Mouse (Mus musculus): ENCODE results near the gene Arvcf. TPM values are rescaled to one million over a fixed set of nuclear protein-coding genes. Genes with fewer than 3 reads are reported as not detected.
A peak's percentile ranks its signal among the peaks of the same experiment; 100 is the strongest.

Gene Arvcf
- polyA plus RNA-seq, 1 experiment from 2014 or later: 116 TPM

DNA sequence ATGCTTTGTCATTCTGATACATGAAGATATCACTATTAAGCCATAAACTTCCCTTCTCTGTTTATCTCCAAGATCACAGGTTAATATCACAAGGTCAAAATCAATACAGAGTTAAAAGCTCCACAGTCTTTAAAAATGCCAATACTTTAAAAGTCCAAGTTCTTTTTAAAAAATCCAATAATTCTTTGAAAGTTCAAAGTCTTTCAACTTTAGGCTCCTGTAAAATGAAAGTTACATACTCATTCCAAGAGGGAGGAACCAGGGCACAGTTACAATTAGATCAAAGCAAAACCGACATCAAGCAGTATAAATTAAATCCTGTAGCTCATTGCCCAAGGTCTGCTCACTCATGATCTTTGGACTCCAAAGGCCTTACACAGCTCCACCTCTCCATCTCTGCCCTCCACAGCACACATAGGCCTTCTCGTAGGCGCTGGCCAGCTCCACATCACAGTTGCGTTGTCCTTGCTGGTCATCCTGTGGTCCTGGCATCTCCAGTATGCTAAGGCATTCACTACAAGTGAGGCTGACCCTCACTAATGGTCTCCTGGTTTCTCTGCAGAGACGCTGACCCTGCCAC lies 85.4 kb downstream of the Arvcf start:
- no peak for DNase-seq (ENCODE audit: extremely low spot score, low spot score)
- Histone ChIP-seq H3K9me3 (no peaks in the 10 kb centered on the region), H3K27ac (no peak overlapping the region), H3K4me3 (no peak overlapping the region), H3K4me1 (no peaks in the 10 kb centered on the region), H3K27me3 (ENCODE audit: poor library complexity, severe bottlenecking) (no peaks in the 10 kb centered on the region), H3K36me3 (replicated peaks) (peaks cover 48% of the 10 kb centered on the region)
- WGBS: 96% methylated on average over 5 of the region's 5 CpGs

DNA sequence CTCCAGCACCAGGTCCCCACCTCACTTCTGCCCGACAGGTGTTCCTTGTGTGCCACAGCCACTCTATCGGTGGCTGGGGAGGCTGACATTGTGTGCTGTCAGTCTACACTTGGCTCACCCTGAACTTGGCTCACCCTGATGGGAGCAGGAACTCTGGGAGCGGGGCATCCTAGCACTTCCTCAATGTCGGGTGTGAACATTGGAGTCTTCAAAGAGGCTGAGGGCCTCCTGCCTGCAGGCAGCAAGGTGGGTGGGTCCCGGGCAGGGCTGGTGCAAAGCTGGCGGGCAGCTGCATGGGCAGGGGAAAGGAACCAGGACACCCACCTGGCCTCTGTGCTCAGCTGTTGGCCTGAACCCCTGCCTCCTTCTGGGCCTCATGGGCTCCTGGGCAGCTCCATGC lies 88.1 kb downstream of the Arvcf start:
- peaks cover 61% of the 10 kb centered on the region for H3K36me3 ChIP-seq (replicated peaks)
- H3K4me3 ChIP-seq: no peak overlapping the region
- DNase-seq (ENCODE audit: extremely low spot score, low spot score): no peak
- no peaks in the 10 kb centered on the region for H3K4me1 ChIP-seq
- 86% methylated on average over 6 of the region's 6 CpGs for WGBS
- no peaks in the 10 kb centered on the region for H3K9me3 ChIP-seq
- no peaks in the 10 kb centered on the region for H3K27me3 ChIP-seq (ENCODE audit: poor library complexity, severe bottlenecking)
- H3K27ac ChIP-seq: no peak overlapping the region

DNA sequence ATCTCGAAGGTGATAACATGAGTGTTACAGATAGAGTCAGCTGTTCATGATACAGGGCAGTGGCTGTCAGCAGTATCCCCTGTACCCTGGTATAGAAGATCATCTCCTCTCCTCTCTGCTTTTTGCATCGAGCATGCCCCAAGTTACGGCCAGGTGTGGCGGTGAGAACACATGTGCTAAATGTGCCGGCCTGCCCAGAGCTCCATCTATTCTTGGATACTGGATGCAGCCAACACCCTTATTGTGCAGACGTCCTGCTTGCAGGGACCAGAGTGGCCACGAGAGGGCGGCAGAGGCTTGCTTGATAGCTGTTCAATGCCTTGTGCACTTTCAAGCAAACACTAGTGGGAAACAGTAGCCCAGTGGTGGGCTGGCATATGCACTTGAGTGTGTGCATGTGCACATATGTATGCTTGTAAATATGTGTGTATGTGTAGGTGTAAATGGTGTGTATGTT lies 95.4 kb downstream of the Arvcf start:
- Histone ChIP-seq H3K9me3 (no peaks in the 10 kb centered on the region; the same call in 1 of the 2 replicates), H3K4me1 (no peaks in the 10 kb centered on the region), H3K36me3 (replicated peaks) (peaks cover 43% of the 10 kb centered on the region), H3K27me3 (ENCODE audit: poor library complexity, severe bottlenecking) (no peaks in the 10 kb centered on the region), H3K4me3 (no peak overlapping the region), H3K27ac (no peak overlapping the region)
- 29% methylated on average over 8 of the region's 8 CpGs for WGBS
- DNase-seq (ENCODE audit: extremely low spot score, low spot score): peak; percentile 93

DNA sequence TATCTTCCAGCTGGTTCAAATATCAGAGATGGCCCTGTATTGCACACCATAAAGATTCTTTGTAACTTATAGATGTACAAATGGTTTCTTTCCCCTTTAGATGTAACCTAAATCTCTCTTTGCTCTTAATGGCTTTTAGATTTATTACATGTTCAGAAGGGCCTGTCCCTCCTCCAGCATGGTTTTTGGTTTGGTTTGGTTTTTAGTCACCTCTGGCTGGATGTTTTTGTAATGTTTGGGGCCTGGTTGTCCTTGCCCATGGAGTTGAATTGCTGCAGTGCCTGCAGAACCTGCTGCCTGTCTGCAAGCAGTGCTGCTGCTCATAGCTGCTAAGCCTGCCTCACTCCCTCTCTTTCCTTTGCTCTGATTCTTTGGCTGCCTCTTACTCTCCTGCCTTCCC lies 99.3 kb downstream of the Arvcf start:
- Histone ChIP-seq H3K27ac (0 out of 2 replicates have a peak overlapping the region, but pooled peaks have one; percentile 0), H3K27me3 (ENCODE audit: poor library complexity, severe bottlenecking) (no peaks in the 10 kb centered on the region)
- DNase-seq (ENCODE audit: extremely low spot score, low spot score): no peak

DNA sequence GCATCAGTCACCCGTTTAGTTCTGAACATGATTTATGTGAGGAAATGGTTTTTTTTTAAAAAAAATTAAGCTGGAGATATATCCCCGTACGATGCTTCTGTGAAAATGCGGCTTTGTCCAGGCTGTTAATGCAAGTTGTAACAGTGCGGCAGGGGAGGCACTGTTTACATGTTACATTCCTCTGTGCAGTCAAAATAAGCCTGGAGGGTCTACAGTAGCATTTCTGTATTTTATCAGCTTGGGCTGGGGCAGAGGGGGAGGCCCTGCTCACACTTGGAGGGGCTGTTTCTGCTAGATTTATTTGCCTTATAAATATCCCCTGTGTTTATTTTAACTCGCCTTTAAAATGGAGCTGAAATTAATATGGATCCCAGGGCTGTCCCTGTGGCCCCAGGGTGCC lies 100.1 kb downstream of the Arvcf start:
- H3K27ac ChIP-seq: no peak overlapping the region
- peaks cover 7% of the 10 kb centered on the region for H3K4me1 ChIP-seq
- no peaks in the 10 kb centered on the region for H3K27me3 ChIP-seq (ENCODE audit: poor library complexity, severe bottlenecking)
- H3K4me3 ChIP-seq: no peak overlapping the region
- H3K9me3 ChIP-seq: no peaks in the 10 kb centered on the region; the same call in 1 of the 2 replicates
- peaks cover 36% of the 10 kb centered on the region for H3K36me3 ChIP-seq (replicated peaks)
- no peak for DNase-seq (ENCODE audit: extremely low spot score, low spot score)
- WGBS: 89% methylated on average over 6 of the region's 6 CpGs

More for the DNA sequence above, 99.3 kb downstream of the Arvcf start:
- peaks cover 36% of the 10 kb centered on the region for H3K36me3 ChIP-seq (replicated peaks)
- H3K4me3 ChIP-seq: no peak overlapping the region
- no peaks in the 10 kb centered on the region; the same call in 1 of the 2 replicates for H3K9me3 ChIP-seq
- peaks cover 7% of the 10 kb centered on the region for H3K4me1 ChIP-seq

DNA sequence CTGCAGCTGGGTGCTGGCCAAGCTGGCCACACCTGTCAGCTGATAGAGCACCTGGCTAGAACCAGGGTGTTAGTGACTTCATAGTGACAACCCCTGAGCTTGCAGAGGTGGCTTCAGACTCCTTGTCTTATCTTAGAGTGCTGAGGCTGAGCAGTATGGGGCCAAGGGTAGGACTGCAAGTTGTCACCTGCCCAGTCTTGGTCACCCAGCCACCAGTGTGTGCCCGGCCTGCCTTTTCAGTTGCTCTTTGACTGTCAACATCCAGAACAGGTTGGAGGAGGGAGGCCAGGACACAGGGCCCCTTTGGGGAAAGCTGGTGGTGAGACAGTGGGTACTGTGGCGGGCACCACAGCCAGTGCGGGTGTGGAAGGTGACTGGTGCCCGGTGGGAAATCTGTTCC lies 101.0 kb downstream of the Arvcf start:
- Histone ChIP-seq H3K27ac (no peak overlapping the region), H3K9me3 (no peaks in the 10 kb centered on the region; the same call in 1 of the 2 replicates), H3K36me3 (replicated peaks) (peaks cover 34% of the 10 kb centered on the region), H3K4me3 (no peak overlapping the region), H3K4me1 (peaks cover 16% of the 10 kb centered on the region), H3K27me3 (ENCODE audit: poor library complexity, severe bottlenecking) (no peaks in the 10 kb centered on the region)
- no peak for DNase-seq (ENCODE audit: extremely low spot score, low spot score)
- WGBS: 93% methylated on average over 4 of the region's 4 CpGs

DNA sequence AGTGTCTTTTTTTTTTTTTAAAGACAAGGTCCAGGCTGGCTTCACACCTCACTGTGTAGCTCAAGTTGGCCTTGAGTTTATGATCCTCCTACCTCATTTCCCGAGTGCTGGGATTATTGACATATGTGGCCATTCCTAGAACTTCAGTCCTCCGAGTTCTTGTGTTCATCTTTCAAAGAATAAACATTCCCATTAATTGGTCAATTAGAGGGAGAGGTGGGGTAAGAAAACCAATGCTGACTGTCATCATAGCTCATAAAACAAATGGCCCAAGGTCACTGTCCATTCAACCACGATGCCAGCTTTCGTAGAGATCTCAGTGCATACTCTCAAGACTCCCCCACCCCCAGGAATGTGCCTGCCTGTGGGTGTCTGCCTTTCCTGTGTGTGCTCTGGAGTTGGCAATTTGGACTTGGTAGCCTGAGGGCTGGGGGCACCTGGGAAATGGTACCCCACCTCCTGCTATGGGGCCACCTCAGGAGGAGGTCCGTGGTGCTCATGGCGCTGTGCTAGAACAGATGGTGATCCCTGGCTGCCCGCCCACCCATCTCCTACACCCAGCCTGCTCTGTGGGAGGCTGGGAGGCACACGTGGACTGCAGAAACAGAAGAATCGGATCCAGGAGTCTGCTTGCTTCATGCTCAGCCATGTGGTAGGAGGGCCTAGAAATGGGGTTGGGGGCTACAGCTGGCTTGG lies 103.7 kb downstream of the Arvcf start:
- no peak overlapping the region for H3K27ac ChIP-seq
- H3K36me3 ChIP-seq (replicated peaks): peaks cover 26% of the 10 kb centered on the region
- peaks cover 20% of the 10 kb centered on the region for H3K4me1 ChIP-seq
- WGBS: 81% methylated on average over 9 of the region's 9 CpGs
- no peak overlapping the region for H3K4me3 ChIP-seq
- no peak for DNase-seq (ENCODE audit: extremely low spot score, low spot score)
- H3K27me3 ChIP-seq (ENCODE audit: poor library complexity, severe bottlenecking): no peaks in the 10 kb centered on the region; the same call in 1 of the 2 replicates
- H3K9me3 ChIP-seq: no peaks in the 10 kb centered on the region

DNA sequence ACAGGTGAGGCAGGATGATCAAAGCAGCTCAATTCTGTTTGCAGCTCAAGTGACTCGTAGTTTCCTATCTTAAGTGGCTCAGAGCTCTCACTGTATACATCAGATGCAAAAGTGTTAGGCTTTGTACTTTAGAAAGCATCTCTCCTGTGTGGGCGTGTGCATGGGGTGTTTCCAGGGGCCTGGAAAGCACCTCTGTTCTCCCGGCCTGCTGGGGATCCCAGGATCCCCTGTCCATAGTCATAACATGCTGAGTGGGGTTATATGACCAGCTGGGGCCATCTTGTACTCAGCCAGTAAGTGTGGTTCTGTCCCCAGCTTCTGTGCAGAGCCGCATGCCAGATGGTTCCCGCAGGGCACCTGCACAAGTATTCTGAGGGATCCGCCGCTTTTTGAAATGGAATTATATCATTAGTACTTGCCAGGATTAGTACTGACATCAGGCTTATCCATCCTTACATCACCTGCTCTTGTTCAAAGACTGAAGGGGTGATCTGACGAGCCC lies 104.4 kb downstream of the Arvcf start:
- no peak for DNase-seq (ENCODE audit: extremely low spot score, low spot score)
- H3K4me1 ChIP-seq: peaks cover 20% of the 10 kb centered on the region
- no peak overlapping the region for H3K4me3 ChIP-seq
- no peaks in the 10 kb centered on the region for H3K9me3 ChIP-seq
- WGBS: 89% methylated on average over 8 of the region's 8 CpGs
- no peak overlapping the region for H3K27ac ChIP-seq
- H3K27me3 ChIP-seq (ENCODE audit: poor library complexity, severe bottlenecking): no peaks in the 10 kb centered on the region; the same call in 1 of the 2 replicates
- peaks cover 33% of the 10 kb centered on the region for H3K36me3 ChIP-seq (replicated peaks)

DNA sequence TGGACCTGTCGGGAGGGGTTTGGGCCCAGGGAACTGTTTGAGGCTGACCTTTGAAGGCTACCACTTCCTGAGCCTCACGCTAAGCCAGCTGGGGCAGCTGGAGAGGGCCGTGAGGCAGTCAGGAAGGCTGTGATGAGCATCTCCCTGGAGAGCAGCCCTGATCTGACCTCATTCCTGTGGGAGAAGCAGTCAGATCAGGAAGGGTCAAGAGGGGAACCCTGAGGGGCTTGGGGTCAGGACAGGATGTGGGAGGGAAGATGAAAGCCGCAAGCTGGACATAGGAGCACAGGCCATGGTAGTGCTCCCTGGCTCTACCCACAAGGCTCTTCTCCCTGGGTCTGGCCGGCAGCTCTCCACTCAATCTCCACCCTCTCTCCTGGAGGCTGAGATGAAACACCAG lies 105.9 kb downstream of the Arvcf start:
- Histone ChIP-seq H3K27ac (peak overlapping the region; percentile 41; the same call in 1 of the 2 replicates), H3K27me3 (ENCODE audit: poor library complexity, severe bottlenecking) (peaks cover 10% of the 10 kb centered on the region), H3K36me3 (replicated peaks) (peaks cover 39% of the 10 kb centered on the region), H3K9me3 (no peaks in the 10 kb centered on the region), H3K4me1 (peaks cover 29% of the 10 kb centered on the region), H3K4me3 (no peak overlapping the region)
- WGBS: 51% methylated on average over 5 of the region's 5 CpGs
- DNase-seq (ENCODE audit: extremely low spot score, low spot score): no peak

DNA sequence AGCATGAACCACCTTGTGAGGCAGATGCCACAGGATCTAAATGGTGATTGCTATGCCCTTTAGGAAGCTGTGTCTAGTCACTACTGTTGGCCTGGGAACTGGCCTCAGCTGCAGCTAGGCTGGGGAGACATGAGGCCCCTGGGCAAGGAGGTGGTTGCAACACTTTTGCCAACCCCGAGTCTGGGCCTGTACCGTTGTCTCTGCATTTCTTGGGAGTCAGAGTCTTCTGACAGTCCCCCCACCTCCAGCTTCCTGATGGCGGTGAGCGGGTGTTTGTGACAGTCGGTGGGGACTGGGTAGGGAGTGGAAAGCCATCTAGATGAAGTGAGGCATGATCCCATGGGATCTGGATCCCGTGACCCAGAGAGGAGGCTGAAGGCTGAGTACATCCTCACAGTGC lies 107.4 kb downstream of the Arvcf start:
- 92% methylated on average over 6 of the region's 6 CpGs for WGBS
- Histone ChIP-seq H3K4me1 (peaks cover 44% of the 10 kb centered on the region), H3K27me3 (ENCODE audit: poor library complexity, severe bottlenecking) (peaks cover 15% of the 10 kb centered on the region), H3K27ac (no peak overlapping the region), H3K9me3 (no peaks in the 10 kb centered on the region), H3K36me3 (replicated peaks) (peaks cover 26% of the 10 kb centered on the region), H3K4me3 (no peak overlapping the region)
- no peak for DNase-seq (ENCODE audit: extremely low spot score, low spot score)

MicroRNAs within 50 kb of the gene (microRNA counts, 519-probe panel; counts per million panel counts)
- microRNA mmu-miR-185: 3,827 counts per million, percentile 75 among the panel's probes with 10 or more counts

Small RNA genes lying within 50 kb of the gene (microRNA-seq; reads per million reads assigned to microRNA genes)
- gene Gm26219 (not detected), gene Mir185 (327 reads per million, percentile 61 among the genes with 10 or more reads in this experiment)

Other genes with a start within 250 kb of the Arvcf start
- 0.87 and 1.2 TPM in 2 replicates for gene Rtn4r, start 220.5 kb upstream of the Arvcf start, polyA plus RNA-seq (2016; fragmentation: Nextera tagmentation; extraction: Ambion mirVana)
- gene Ccdc188, start 130.3 kb upstream of the Arvcf start, polyA plus RNA-seq (2016; fragmentation: Nextera tagmentation; extraction: Ambion mirVana): not detected in 2 replicates
- gene Zdhhc8, start 113.0 kb upstream of the Arvcf start, polyA plus RNA-seq (2016; fragmentation: Nextera tagmentation; extraction: Ambion mirVana): 9.7 and 10.5 TPM in 2 replicates
- 134 and 139 TPM in 2 replicates for gene Trmt2a, start 99.5 kb upstream of the Arvcf start, polyA plus RNA-seq (2016; fragmentation: Nextera tagmentation; extraction: Ambion mirVana)
- 1,297 and 1,372 TPM in 2 replicates for gene Ranbp1, start 99.5 kb upstream of the Arvcf start, polyA plus RNA-seq (2016; fragmentation: Nextera tagmentation; extraction: Ambion mirVana)
- 3.0 and 5.8 TPM in 2 replicates for gene Gm49776, start 89.9 kb upstream of the Arvcf start, polyA plus RNA-seq (2016; fragmentation: Nextera tagmentation; extraction: Ambion mirVana)
- gene Dgcr8, start 58.9 kb upstream of the Arvcf start, polyA plus RNA-seq (2016; fragmentation: Nextera tagmentation; extraction: Ambion mirVana): 48.9 and 49.7 TPM in 2 replicates
- 35.7 and 37.1 TPM in 2 replicates for gene Tango2, start 79 bp upstream of the Arvcf start, polyA plus RNA-seq (2016; fragmentation: Nextera tagmentation; extraction: Ambion mirVana)
- 31.6 and 35.1 TPM in 2 replicates for gene Txnrd2, start 78.2 kb downstream of the Arvcf start, polyA plus RNA-seq (2016; fragmentation: Nextera tagmentation; extraction: Ambion mirVana)
- gene Comt, start 78.7 kb downstream of the Arvcf start, polyA plus RNA-seq (2016; fragmentation: Nextera tagmentation; extraction: Ambion mirVana): 58.1 and 60.1 TPM in 2 replicates
- gene Gnb1l, start 150.5 kb downstream of the Arvcf start, polyA plus RNA-seq (2016; fragmentation: Nextera tagmentation; extraction: Ambion mirVana): 17.2 and 22.5 TPM in 2 replicates
- 2.3 and 3.1 TPM in 2 replicates for gene Rtl10, start 150.7 kb downstream of the Arvcf start, polyA plus RNA-seq (2016; fragmentation: Nextera tagmentation; extraction: Ambion mirVana)
- 0.95 and 1.1 TPM in 2 replicates for gene Tbx1, start 242.5 kb downstream of the Arvcf start, polyA plus RNA-seq (2016; fragmentation: Nextera tagmentation; extraction: Ambion mirVana)

All from forebrain, embryonic 10.5 days (tissue).